Mouse (Mus musculus): Measurements from ENCODE around the gene Dlgap1.

Dlgap1 gene

DNA sequence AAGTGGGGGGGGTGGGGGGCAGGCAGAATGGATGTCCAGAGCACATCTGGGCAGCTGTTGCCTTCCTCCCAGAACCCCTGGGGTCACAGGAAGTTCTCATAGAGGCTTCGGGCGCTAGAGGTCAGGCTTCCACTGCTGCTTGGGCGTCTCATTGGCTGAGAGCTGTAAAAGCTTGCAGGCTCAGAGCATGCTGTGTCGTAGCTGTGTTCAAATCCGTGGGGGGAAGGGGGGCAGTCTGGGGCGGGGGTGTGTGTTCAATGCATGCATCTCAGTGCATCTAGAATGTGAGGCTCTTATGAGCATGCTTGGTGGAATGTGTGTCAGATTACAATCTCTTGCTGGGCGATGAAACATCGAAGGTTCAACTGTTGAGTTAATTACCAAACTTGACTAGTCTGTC lies 751.9 kb downstream of the Dlgap1 start:
- DNase-seq (ENCODE audit: low read depth, low spot score), result no peak

- no peak for DNase-seq (ENCODE audit: low read depth, low spot score)
These were observed 753.3 kb downstream of the Dlgap1 start for GRCm38 (mm10) chr17:70722146-70722545.

DNA sequence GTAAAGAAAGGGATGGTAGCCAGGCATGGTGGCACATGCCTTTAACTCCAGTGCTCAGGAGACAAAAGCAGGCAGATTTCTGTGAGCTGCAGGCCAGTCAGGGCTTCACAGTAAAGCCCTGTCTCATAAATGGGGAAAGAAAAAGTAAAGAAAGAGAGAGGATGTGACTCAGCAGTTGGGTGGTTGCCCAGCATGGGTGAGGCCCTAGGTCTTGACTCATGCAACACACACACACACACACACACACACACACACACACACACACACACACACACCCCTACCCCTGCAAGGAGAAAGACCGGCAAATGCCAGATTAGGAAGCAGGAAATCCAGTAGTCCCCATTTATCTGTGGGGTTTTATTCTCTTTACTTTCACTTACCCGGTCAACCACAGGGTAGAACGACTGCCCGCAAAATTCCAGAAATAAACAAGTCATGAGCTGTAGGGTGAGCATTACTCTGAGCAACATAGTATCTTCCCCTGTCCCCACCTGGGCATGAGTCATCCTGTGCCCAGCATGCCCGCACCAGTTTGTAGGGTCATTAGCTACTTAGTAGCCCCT lies 759.9 kb downstream of the Dlgap1 start:
- peak; percentile 34 for DNase-seq (ENCODE audit: low read depth, low spot score)

GRCm38 (mm10) chr17:70734728-70735127 lies 765.9 kb downstream of the Dlgap1 start:
- DNase-seq (ENCODE audit: low read depth, low spot score), result no peak

DNA sequence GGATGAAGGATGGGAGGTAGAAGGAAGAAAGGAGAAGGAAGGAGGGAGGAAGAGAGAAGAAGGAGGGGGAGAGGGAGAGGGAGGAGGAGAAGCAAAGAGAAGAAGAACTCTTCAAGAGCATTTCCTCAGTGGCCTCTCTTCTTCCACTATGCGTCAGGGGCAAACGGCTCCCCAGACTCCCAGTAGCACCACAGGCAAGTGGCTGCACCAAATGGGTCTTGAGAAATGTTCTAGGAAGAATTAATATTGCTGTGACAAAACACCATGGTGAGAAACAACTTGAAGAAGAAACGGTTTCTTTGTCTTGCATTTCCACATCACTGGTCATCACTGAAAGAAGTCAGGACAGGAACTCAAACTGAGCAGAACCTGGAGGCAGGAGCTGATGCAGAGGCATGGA lies 766.5 kb downstream of the Dlgap1 start:
- DNase-seq (ENCODE audit: low read depth, low spot score), result no peak

DNA sequence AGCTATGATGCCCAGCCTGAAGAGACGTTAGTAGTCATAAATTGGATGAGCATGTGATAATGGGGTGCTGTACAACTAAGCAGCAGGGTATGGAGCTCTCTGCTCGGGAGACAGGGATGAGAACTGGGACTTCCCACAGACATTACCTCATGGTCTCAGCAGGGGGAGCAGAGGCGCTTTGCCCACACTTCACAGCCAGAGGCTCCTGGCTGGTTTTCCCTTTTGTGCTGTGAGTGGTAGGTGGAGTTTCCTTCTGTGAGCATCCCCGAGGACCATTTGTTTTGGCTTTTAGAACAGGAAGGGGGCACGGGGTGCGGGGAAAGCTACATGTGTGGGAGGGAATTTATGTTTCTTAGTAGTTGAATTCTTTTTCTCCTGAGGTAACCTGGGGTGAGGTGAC lies 768.6 kb downstream of the Dlgap1 start:
- DNase-seq (ENCODE audit: low read depth, low spot score), result no peak

DNA sequence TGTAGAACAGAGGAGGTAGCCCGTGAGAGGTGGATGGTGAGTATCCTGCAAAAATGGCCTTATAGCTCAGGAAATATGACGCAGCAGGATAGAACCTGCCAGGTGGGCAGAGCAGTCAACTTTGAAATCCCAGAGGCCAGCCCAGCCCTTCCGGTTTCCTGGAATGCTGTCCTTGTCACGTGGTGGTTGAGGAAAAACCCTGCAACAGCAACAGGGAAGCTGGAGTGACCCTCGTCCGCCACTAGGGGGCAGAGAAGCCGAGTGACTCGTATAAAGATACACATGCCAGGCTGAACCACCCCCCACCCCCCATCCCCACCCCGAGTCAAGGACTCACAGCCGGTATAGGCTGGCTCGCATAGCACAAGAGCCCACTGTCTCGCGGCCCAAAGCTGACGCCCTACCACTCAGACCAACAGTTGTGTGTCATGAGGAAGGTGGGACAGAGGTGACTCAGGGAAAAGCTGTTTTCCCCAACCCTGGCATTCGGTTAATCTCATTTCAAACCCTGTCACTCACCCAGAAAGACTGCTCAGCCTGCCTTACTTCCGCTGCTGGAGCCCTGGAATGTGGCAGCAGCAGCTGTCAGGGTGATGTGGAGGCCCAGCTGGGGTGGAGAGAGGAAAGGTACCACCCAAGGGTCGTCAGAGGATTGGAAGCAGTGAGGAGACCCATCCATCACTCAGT lies 769.4 kb downstream of the Dlgap1 start:
- DNase-seq (ENCODE audit: low read depth, low spot score), result peak; percentile 68

- DNase-seq (ENCODE audit: low read depth, low spot score), result no peak
These were observed 770.5 kb downstream of the Dlgap1 start for GRCm38 (mm10) chr17:70739346-70739745.

GRCm38 (mm10) chr17:70741696-70742095 lies 772.8 kb downstream of the Dlgap1 start:
- DNase-seq (ENCODE audit: low read depth, low spot score), result no peak

- DNase-seq (ENCODE audit: low read depth, low spot score), result no peak
These were observed 775.8 kb downstream of the Dlgap1 start for GRCm38 (mm10) chr17:70744570-70745153.

DNA sequence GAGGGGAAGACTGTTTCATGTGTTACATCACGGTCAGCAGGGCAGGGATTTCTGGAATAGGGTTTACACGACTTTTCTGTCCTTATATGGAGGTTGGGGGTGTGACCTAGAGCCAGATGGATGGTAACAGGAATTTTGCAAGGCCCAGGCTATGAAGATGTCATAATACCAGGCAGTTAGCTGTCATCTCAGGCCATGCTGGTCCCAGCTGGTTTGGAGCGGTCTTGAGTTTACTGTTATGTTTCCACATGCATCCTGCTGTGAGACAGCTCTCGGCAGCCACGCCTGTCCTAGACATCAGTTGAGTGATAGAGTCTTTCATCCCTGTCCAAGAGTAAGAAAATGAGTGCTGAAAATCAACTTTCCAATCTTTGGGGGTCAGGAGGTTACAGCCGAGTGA lies 776.5 kb downstream of the Dlgap1 start:
- no peak for DNase-seq (ENCODE audit: low read depth, low spot score)

DNA sequence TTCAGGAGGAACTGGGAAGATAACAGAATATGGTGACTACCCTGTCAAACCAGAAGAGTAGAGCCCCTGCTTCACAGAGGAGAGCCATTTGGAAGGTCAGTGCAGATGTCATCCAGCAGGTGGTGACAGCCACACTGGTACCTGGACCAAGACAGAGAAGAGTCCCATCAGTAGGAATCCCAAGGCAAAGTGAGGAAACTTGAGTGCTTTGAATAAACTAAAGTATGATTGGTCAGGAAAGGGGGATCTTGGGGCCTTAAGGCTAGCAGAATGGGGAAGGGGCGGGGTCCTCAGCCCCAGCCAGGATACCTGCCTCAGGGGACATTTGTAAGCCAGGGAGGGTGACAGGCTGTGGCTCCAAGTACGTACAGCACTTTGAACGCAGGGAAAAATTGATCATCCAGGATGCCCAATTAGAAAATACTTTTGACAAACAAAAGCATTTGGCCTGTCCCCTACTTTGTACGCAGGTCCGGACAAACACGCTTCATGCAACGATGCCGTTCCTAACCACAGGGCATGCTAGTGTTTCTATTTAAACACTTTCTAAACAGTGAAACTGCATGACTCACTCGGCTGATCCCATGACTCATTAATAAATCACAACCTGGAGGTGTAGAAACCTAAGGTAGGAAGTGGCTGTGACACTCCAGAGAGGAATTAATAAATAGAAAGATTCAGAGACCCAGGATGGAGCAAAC lies 777.7 kb downstream of the Dlgap1 start:
- DNase-seq (ENCODE audit: low read depth, low spot score), result peak; percentile 26

GRCm38 (mm10) chr17:70747731-70748475 lies 779.0 kb downstream of the Dlgap1 start:
- DNase-seq (ENCODE audit: low read depth, low spot score), result peak; percentile 29

DNA sequence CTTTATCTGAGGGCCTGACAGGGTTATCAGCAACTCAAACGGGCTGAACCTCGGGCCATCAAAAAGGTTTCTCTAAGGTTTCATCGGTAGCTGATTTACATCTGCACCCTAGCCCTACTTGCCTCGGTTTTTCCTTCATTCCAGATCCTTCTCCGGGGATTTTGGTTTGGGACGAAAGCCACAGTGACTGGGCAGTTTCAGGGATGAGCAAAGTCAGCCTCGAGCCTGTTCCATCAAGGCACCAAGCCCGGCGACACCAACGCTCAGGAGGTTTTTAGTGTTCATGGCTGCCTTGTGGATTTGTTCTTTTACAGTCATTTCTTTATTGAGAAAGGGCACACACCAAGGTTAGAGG lies 779.6 kb downstream of the Dlgap1 start:
- DNase-seq (ENCODE audit: low read depth, low spot score), result no peak

DNA sequence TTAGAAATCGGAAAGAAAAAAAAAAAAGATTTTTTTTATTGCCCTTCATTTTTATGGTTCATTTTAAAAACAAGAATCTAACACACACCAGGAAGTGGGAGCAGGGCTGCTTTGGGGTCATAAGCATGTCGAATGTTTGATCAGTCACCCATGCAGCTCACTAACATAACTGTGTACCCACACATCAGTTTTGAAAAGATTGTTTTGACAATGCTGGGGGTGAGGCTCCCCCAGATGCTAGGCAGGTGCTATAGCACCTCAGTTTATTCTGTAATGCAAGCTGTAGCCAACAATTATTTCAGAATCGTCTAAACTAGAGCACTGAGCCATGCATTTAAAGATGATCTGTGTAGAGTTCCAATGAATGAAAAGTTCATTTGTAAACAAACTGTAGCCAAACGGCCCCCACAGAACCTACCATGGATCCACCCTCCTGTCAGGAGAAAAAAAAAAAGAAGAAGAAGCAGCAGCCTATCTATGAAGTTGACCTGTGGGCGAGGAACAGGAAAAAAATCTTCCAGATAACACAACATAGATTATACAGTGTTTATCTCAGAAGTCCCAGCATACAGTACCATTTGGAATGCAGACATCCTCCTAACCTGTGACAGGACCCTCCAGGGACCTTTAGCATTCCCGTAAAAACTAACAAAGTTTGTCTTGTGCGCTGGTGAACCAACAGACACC lies 780.2 kb downstream of the Dlgap1 start:
- no peak for DNase-seq (ENCODE audit: low read depth, low spot score)

- no peak for DNase-seq (ENCODE audit: low read depth, low spot score)
These were observed 781.6 kb downstream of the Dlgap1 start for GRCm38 (mm10) chr17:70750236-70751160.

DNA sequence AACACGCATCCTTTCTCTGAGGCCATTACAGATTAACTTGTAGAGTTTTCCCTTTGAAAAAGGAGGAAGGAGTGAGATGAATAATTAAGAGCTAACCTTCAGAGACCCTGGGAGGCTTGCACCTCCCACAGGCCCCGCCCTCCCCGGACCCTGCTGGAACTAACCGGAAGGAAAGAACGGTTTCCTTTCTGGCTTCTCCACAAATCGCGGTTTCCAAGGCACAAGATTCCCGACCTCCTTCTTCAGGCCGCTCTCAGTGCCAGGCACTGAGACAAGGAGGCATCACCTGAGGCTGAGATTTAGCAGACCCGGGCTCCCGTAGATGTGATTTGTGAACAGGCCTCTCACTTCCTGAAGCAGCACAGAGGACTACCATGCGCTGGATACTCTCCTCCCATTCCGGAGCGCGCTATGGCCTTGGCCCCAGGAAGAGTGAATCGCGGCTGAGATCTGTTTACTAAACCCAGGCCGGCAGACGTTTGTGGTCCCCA lies 782.3 kb downstream of the Dlgap1 start:
- DNase-seq (ENCODE audit: low read depth, low spot score), result peak; percentile 37

GRCm38 (mm10) chr17:70751676-70752075 lies 782.8 kb downstream of the Dlgap1 start:
- no peak for DNase-seq (ENCODE audit: low read depth, low spot score)

- DNase-seq (ENCODE audit: low read depth, low spot score), result no peak
These were observed 784.7 kb downstream of the Dlgap1 start for GRCm38 (mm10) chr17:70753444-70754032.

- no peak for DNase-seq (ENCODE audit: low read depth, low spot score)
These were observed 785.2 kb downstream of the Dlgap1 start for GRCm38 (mm10) chr17:70754041-70754440.

All from CD4-positive, CD25-positive, alpha-beta regulatory T cell, adult 2 months (primary cell).